Mouse (Mus musculus) layer of hippocampus, adult 2 months (tissue): Measurements from ENCODE around the gene Tbc1d5. TPM values are rescaled to one million over a fixed set of nuclear protein-coding genes. Genes with fewer than 3 reads are reported as not detected.
"Not testable (repeated sequence)": the region's sequence is repeated elsewhere in the genome, so short reads cannot be mapped to it uniquely, and the experiment has no call there.

Source experiments
- DNase-seq, 2 experiments: peaks; one replicate each; pipeline ENCODE4 v3.0.0; 2022; ENCODE audit warnings: low spot score in 2 of 2
- H3K27ac ChIP-seq: fragments of 200-600 bp; 2 replicates; pipeline ENCODE4 v1.8.1; 2022
- H3K4me3 ChIP-seq: fragments of 200-600 bp; 2 replicates; pipeline ENCODE4 v1.8.1; 2022; ENCODE audit warnings: mild to moderate bottlenecking
- CTCF ChIP-seq: fragments of 200-600 bp; conservative IDR thresholded peaks from 2 replicates; pipeline ENCODE4 v1.8.1; 2022; ENCODE audit warnings: antibody characterized with exemption, mild to moderate bottlenecking, moderate library complexity
- total RNA-seq, 2 experiments: library from RNA; stranded (reverse); gene quantifications; 2 replicates each; pipeline ENCODE4 v1.2.3; 2021

Gene Tbc1d5
- total RNA-seq, 2 experiments from 2014 or later = 26.1 to 27.0 TPM

- DNase-seq = no peak
- H3K27ac ChIP-seq = no peak overlapping the region
- TF ChIP-seq CTCF = no peak
- no peak overlapping the region for H3K4me3 ChIP-seq
Observed at GRCm38 (mm10) chr17:50724376-50724775, 454.8 kb downstream of the Tbc1d5 start.

- Histone ChIP-seq H3K27ac (no peak overlapping the region), H3K4me3 (no peak overlapping the region)
- TF ChIP-seq CTCF = no peak
- no peak for DNase-seq
Observed at GRCm38 (mm10) chr17:50717586-50717985, 461.6 kb downstream of the Tbc1d5 start.

DNA sequence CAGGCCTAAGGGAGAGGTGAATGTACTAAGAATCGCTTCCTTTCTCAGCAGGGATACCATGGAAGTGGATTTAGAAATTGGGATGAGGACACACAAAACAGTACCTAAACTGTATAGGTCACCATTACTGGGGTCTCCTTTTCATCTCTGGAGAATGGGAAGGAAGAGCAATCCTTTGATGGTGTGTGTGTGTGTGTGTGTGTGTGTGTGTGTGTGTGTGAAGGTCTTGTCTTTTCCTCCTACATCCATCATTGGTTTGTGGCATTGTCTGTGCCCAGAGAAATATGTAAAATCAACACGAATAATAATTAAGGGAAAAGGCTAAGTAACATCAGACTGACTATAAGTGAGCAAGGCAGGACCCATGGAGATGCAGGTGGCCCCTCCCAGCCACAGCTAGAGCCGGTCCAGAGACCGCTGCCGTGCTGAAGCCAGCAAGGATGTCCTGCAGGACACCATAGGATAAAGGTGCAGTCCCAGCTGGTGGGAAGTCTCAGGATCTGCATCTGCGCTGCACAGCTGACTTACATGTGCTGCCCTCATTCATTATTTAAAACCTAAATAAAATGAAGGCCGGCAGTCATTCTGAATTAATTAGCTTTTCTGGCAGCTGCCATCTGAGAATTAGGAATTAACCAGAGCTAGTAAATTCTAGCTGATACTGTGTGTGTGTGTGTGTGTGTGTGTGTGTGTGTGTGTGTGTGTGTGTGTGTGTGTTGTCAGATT lies 468.5 kb downstream of the Tbc1d5 start:
- Histone ChIP-seq H3K4me3 (no peak overlapping the region), H3K27ac (no peak overlapping the region)
- TF ChIP-seq CTCF = no peak
- no peak for DNase-seq

DNA sequence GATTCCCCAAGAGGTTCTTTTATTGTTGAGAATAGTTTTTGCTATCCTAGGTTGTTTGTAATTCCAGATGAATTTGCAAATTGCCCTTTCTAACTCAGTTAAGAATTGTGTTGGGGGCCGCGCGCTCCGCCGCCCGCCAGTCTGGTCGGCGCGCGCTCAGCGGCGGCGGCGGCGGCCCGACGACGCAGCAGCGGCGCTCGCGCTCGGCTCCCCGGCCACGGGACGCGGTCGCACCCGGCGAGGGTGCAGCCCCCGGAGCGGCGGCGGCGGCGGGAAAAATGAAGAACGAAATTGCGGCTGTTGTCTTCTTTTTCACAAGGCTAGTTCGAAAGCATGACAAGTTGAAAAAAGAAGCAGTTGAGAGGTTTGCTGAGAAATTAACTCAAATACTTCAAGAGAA lies 480.7 kb downstream of the Tbc1d5 start:
- H3K4me3 ChIP-seq, H3K27ac ChIP-seq, DNase-seq: not testable (repeated sequence)

DNA sequence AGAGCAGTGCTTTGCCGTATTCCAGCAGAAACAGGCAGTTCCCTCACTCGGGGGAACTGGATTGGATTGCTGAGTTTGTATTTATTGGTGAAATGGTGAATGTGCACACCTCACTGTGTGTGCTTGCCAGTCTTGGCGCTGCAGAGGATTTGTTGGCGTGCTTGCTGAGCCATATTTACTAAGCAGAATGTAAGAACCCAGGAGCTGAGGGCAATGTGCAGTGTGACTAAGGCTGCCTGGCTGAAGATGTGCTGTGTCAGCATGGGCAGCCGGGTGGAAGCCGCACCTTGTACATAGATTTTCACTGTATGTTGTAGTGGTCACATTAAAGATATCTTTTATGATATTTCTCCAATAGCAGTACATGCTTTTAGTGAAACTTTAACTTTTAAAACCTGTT lies 491.0 kb downstream of the Tbc1d5 start:
- H3K4me3 ChIP-seq = no peak overlapping the region
- TF ChIP-seq CTCF = no peak
- no peak overlapping the region for H3K27ac ChIP-seq
- DNase-seq = no peak

GRCm38 (mm10) chr17:50687670-50688069 lies 491.5 kb downstream of the Tbc1d5 start:
- no peak for TF ChIP-seq CTCF
- no peak for DNase-seq
- Histone ChIP-seq H3K4me3 (no peak overlapping the region), H3K27ac (no peak overlapping the region)

DNA sequence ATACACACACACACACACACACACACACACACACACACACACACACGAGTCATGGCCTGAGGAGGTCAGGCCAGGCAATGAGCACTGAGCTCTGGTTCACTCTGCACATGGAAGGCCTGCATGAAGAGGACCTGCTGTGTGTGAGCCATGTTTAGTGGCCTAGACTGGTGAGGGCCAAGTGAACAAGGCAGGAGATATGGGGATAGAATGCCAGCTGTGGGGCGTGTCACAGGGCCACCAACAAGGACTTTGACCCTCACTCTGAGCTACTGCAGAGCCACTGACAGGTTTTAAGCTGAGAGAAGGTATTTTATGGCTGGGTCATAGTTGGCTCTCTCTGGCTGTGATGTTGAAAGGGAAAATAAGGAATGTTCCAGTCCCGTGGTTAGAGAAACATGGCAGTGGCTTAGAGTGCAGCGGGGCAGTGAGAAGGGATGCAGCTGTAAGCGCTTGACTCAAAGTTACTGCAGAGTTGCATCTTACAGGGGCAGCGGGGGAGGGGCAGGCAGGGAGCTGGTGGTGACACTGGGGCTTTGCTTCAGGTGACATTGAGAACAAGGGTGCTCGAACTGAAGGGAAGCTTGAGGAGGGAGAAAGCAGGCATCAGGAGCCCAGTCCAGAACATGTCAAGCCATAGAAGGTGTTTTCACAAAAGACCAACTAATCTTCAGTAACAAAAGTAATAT lies 494.0 kb downstream of the Tbc1d5 start:
- no peak for TF ChIP-seq CTCF
- no peak overlapping the region for H3K4me3 ChIP-seq
- no peak overlapping the region for H3K27ac ChIP-seq
- DNase-seq = no peak
